Mouse (Mus musculus) R1 (cell line): ENCODE measurements around the gene Unc5cl.

Experiments
- DNase-seq: peaks from one replicate; pipeline ENCODE4 v3.0.0-alpha.2; 2018; ENCODE audit warnings: low read depth, low spot score

Unc5cl gene

GRCm38 (mm10) chr17:48432158-48432980, 22.3 kb upstream of the Unc5cl start, which contains the start of gene Apobec2:
Gene Apobec2 (minus strand): TSS chr17:48432930.
- peak; percentile 60 for DNase-seq

DNA sequence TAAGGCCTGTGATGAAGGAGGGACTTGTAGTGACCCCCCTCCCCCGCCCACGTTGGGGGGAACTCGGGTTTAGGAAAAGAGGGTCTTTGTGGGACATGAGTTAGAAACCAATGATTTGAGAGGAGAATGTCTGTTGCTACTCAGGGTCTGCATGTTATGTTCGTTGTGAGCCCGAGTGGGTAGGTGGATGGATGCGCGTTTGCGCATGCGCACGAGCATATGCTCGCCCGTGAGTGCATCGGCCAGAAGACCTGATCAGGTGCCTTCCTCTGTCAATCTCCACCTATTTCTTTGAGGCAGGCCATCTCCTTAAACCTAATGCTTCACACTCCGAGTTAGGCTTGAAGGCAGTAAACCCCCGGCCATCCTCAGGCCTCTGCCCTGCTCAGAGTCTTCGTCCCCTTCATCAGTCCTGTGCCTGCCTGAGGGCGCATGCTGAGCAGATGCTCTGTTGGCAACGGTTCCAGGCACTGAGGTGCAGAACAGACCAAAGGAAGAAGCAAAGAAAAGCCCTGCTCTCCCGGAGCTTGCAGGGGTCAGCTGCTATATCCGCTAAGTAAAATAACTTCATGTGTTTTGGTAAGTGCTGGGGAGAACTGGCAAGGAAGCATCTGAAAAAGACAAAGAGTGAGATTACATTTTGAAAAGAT, 21.6 kb upstream of the Unc5cl start:
- DNase-seq = peak; percentile 60

- peak; percentile 90 for DNase-seq
These were observed 20.9 kb upstream of the Unc5cl start for GRCm38 (mm10) chr17:48433689-48434330.

GRCm38 (mm10) chr17:48434479-48434878, 20.2 kb upstream of the Unc5cl start:
- DNase-seq = peak; percentile 73

- peak; percentile 69 for DNase-seq
These were observed 18.2 kb upstream of the Unc5cl start for GRCm38 (mm10) chr17:48436487-48436886.

GRCm38 (mm10) chr17:48437421-48437911, 17.2 kb upstream of the Unc5cl start:
- DNase-seq = no peak

DNA sequence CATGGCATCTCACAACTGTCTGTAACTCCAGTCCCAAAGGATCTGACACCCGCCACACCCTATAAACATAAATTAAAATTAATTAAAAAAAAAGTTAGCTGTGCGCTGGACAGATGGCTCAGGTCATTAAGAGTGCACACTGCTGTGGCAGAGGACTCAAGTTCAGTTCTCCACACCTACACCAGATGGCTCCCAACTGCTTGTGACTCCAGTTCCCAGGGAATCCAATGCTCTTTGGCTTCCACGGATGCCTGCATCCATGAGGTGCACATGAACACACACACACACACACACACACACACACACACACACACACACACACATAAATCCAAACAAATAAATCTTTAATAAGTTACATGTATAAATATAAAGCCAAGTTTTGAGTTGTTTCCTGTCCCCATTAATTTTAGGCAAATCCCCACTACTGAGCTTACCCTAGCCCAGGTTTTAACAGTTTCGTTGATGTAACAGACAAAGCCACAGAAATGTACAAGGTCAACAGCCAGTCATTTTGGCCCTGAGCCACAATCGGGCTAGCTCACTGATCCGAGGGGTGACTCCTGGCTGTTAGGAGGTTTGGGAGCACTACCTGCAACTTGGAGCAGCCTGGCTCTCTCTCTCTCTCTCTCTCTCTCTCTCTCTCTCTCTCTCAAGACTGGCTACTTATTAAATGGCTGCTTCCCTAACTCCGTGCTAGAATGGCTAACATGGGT, 11.8 kb upstream of the Unc5cl start:
- no peak for DNase-seq

DNA sequence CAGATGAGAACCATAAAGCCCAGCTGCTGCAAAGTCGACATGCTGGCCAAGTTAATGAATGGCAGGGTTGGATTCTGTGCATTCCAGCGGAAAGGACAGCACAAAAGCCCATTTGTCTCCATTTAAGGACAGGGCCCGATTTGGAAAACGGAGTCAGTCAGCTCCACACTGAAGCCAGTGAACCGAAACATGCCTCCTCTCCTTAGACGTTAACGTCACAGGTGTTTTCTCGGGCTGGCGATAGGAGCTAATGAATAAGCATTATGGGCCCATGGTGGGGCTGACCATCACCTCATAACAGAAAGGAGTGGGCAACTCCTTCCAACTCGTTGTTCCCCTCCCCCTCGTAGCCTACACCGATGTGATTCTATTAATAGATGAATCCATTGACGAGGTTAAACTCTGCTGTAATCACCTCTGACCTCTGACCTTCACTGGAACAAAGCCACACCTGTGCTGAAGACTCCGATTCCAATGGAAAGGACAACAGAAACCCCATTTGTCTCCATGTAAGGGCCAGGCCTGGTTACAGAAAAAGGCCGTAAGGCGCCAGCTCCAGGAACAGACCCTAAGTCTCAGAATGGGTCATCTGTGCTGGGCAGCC, 11.1 kb upstream of the Unc5cl start:
- peak; percentile 41 for DNase-seq

DNA sequence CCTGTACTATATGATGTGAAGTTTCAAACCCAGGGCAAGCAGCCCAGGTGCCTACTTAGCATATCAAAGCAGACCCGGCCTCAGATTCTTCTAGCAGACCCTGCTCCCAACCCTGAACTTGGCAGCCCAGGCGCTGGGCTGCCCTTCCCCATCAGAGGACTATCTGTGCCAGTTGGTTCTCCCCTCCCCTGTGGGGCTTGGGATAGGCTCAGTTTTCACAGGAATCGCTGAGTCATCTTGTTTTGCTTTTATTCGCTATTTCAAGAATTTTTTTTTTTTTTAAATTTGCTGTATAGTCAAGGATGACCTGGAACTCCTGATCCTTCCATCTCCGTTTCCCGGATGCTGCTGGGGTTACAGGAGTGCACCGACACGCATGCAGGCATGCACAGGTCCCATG, 7.0 kb upstream of the Unc5cl start:
- no peak for DNase-seq

GRCm38 (mm10) chr17:48450666-48451352, 3.9 kb upstream of the Unc5cl start:
- DNase-seq = no peak

- DNase-seq = no peak
These were observed 3.4 kb upstream of the Unc5cl start, which contains the start of gene Tspo2 for GRCm38 (mm10) chr17:48451353-48451675. Gene Tspo2 (minus strand): TSS chr17:48451522.

DNA sequence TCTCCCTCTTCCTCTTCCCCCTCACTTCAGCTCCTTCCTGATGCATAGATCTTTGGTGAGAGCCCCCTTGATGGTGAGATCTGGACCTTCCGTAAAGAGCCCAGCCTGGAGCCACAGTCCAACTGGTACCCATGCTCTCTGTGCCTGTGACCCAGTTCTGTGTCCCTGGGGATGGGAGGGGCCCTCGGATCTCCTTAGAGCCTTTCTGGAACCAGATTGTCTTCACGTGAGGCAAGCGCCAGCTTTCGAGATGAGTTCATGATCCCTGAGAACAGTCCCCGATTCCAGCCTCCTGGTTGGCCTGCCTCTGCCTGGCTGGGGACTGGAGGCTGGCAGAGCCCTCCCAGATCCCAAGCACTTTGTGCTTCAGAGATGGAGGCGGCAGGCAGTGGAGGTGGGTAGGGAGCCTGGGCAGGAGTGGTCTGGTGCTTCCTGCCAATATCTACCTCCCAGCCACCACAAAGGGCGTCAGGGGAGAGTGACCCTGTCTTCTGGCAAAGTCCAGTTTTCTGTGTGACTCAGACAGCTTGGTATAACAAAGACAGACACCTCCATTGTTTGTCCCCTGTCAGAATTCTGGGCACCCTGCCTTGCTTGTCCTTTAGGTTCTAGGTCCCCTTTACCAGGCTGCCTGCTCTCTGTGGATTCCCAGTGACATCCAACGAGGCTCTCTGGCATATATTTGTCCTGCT, 2.8 kb upstream of the Unc5cl start:
- no peak for DNase-seq

- no peak for DNase-seq
These were observed 1.2 kb upstream of the Unc5cl start for GRCm38 (mm10) chr17:48453489-48453888.

DNA sequence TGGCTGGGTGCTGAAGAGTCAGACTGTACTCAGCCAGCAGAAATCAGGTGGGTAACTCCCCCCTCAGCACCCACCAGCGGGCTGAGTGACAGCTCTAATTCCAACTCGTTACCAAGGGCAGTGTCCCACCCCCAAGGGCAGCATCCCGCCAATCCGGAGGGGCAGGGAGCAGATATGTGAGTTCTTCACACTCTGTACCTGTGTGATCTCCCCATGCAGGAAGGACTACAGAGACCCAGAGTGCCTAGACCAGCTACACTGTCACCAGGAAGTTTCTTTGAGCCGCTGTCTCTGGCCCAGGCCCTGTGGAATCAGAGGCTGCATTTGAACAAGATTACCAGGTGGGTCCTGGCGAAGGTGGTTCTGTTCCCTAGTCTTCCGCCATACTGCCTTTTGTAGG, 511 bp upstream of the Unc5cl start:
- DNase-seq = peak; percentile 47

- no peak for DNase-seq
These were observed 1.3 kb downstream of the Unc5cl start for GRCm38 (mm10) chr17:48455955-48456354.

- DNase-seq = no peak
These were observed 3.4 kb downstream of the Unc5cl start for GRCm38 (mm10) chr17:48457971-48458653.

DNA sequence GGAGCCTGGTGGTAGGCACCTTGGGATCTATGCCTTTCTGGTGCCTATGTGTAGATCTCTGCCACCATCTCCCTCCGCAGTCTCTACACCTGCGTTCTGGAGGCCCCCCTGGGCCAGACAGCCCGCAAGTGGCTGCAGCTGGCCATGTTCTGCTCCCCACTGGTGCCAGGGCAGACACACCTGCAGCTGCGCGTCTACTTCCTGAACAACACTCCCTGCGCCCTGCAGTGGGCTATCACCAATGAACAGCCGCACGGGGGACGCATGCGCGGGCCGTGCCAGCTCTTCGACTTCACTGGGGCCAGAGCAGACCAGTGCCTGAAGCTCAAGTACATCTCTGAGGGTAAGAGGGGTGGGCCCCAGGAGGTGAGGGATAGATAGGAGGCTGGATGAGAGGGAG, 7.4 kb downstream of the Unc5cl start:
- no peak for DNase-seq

DNA sequence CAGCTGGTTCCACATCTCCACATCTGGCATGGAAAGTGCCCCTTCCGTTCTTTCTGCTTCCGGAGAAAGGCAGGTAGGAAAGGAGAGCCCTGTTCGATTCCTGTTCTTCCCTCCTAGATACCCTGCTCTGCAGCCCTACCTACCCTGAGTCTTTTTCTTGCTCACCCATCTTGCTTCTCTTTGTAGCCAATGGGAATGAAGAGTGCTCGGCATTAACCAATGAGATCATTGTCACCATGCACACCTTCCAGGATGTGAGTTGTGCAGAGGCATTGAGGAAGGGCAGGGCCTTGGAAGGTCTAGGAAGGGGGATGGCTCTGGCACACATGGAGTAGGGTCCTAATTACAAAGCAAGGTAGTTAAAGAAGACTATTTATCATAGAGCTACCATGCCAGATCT, 8.7 kb downstream of the Unc5cl start:
- DNase-seq = no peak

DNA sequence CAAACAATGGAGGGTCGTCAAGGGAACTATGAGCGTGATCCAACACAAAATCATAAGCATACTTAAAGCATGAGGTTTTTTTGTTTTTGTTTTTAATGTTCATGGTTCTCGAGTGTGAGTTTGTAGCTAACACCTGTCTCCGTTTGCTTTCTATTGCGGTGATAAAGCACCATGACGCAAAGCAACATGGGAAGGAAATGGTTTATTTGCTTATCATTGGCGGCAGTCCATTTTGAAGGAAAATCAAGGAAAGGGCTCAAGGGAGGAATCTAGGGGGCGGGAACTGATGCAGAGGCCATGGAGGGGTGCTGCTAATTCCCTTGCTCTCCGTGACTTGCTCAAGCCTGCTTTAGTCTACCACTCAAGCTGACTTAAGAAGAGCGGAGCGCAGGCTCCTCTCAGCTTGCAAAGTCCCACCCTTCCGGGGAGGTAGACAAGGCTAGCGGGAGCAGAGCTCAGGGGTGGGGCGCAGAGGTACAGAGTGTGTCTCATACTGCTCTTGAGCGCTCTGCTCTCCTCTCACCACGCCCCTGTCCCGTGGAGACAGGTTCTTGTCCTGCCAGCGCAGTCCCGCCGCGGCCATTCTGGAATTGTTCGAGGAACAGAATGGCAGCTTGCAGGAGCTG, 12.2 kb downstream of the Unc5cl start:
- DNase-seq = peak; percentile 60
